Mouse (Mus musculus) E14TG2a.4 (cell line): ENCODE results near the gene Lamtor1.

Source experiments
- H3K27me3 ChIP-seq: 2 replicates; pipeline ENCODE4 v1.6.1; 2014; ENCODE audit warnings: low read length, control low read depth; ENCODE audit not compliant: insufficient read depth
- H3K36me3 ChIP-seq: 2 replicates; pipeline ENCODE4 v1.6.1; 2014; ENCODE audit warnings: low read length, control low read depth; ENCODE audit not compliant: insufficient read depth
- H3K4me1 ChIP-seq: replicated peaks from 2 replicates; pipeline ENCODE4 v1.6.1; 2014; ENCODE audit warnings: low read depth, low read length, control low read depth
- H3K4me3 ChIP-seq: replicated peaks from 2 replicates; pipeline ENCODE4 v1.5.1; 2014; ENCODE audit warnings: mild to moderate bottlenecking, low read length
- H3K9me3 ChIP-seq: 2 replicates; pipeline ENCODE4 v1.6.1; 2014; ENCODE audit warnings: low read length, control low read depth
- CTCF ChIP-seq: conservative IDR thresholded peaks from 2 replicates; pipeline ENCODE4 v1.5.1; 2014; ENCODE audit warnings: low read length
- NANOG ChIP-seq: IDR thresholded peaks from 2 replicates; pipeline ENCODE4 v1.6.1; 2014; ENCODE audit warnings: borderline replicate concordance, low read length, mixed read lengths
- POU5F1 ChIP-seq: IDR thresholded peaks from 2 replicates; pipeline ENCODE4 v1.6.1; 2014; ENCODE audit warnings: low read length, borderline replicate concordance

Gene Lamtor1

DNA sequence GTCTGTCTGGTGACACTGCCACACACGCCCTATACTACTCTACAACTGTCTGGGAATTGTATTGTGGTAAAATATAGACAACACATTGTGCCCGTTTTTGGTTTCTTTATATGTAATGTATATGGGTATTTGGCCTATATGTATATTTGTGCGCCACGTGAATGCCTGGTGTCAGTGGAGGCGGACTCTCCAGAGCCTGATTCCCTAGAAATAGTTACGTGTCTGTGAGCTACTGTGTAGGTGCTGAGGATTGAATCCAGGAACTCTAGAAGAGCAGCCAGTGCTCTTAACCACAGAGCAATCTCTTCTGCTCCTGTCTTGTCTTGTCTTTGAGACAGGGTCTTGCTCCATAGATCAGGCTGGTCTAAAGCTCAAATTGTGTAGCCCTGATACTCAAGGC is 19.4 kb upstream of the Lamtor1 start:
- no peak overlapping the region for H3K4me3 ChIP-seq
- H3K9me3 ChIP-seq: no peaks in the 10 kb centered on the region
- H3K4me1 ChIP-seq: peaks cover 17% of the 10 kb centered on the region
- TF ChIP-seq CTCF: no peak
- no peak for TF ChIP-seq NANOG
- TF ChIP-seq POU5F1: no peak
- 0 out of 2 replicates have a peak, but pooled peaks cover 3% of the 10 kb centered on the region for H3K27me3 ChIP-seq
- no peaks in the 10 kb centered on the region for H3K36me3 ChIP-seq

DNA sequence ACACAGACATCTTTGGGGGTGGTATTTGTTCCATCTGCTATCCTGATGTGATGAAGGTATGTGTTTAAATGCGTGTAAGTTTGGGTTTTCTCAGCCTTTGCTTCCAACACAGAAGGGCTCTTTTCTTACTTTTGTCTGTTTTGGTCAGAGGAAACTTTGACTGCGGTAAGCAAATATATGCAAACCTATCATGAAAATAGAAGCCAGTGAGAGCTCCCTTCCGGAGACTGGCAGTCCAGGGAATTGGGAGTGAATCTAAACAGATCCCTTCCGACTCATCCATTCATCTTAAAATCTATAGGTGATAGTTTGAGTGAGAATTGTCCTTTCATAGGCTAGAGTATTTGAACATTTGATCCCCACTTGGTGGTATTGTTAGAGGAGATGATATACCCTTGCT is 17.2 kb upstream of the Lamtor1 start:
- H3K27me3 ChIP-seq: 0 out of 2 replicates have a peak, but pooled peaks cover 3% of the 10 kb centered on the region
- H3K4me1 ChIP-seq: peaks cover 17% of the 10 kb centered on the region
- no peaks in the 10 kb centered on the region for H3K36me3 ChIP-seq
- H3K4me3 ChIP-seq: no peak overlapping the region
- TF ChIP-seq CTCF (no peak), POU5F1 (no peak), NANOG (no peak)
- H3K9me3 ChIP-seq: no peaks in the 10 kb centered on the region

DNA sequence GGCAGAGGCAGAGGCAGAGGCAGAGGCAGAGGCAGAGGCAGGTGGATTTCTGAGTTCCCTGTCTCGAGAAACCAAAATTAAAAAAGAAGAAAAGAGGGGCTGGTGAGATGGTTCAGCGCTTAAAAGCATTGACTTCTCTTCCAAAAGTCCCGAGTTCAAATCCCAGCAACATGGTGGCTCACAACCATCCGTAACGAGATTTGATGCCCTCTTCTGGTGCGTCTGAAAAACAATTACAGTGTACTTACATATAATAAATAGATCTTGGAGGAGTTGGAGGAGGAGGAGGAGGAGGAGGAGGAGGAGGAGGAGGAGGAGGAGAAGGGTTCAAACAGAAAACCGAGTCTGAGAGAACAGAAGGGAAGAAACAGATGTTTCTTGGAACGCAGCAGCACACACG is 10.0 kb upstream of the Lamtor1 start:
- Histone ChIP-seq H3K27me3 (no peaks in the 10 kb centered on the region), H3K4me1 (peaks cover 55% of the 10 kb centered on the region), H3K4me3 (peak overlapping the region; percentile 85), H3K36me3 (peaks cover 32% of the 10 kb centered on the region), H3K9me3 (no peaks in the 10 kb centered on the region)
- no peak for TF ChIP-seq CTCF
- no peak for TF ChIP-seq NANOG
- no peak for TF ChIP-seq POU5F1

DNA sequence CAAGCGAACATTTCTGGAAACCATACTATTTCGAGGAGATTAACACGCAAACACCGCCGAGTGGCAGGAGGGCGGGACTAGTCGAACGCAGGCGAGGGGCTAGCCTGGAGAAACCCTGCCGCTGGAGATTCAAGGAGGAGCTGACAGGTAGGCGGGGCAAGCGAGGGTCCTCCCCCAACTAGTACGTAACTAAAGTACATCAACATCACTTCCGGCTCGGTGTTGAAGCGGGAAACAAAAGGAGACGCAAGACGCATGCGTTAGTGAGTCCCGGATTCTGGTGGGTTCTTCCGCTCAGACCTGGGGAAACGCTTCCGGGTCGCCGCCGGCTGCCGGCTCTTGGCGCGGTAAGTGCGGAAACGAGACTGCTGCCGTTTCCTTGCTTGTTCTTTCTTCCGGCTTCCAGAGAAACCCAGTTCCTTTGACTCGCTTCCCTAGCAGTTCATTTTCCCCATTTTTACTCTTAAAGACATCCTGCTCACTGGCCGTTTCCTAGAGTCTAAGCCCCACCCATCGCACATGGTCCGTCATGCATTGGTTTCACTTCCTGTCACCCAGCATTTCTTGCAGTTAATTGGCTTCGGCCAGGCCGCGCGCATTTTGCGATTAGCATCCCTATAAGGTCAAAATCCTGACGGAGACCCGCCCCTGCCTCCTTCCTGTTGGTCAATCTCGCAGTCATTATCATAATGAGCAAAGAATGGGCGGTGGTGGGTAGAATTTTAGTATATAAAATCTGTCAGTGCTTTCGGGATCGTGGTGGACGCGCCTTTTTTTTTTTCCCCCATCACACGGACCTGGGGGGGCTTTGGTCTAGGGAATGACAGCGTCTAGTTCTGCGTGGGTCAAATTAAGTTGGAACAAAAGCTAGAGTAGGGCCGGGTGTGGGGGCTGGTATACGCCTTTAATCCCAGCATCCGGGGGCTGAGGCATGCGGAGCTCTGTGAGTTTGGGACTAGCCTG is 9.3 kb upstream of the Lamtor1 start:
- TF ChIP-seq CTCF: no peak
- TF ChIP-seq POU5F1: no peak
- TF ChIP-seq NANOG: no peak

DNA sequence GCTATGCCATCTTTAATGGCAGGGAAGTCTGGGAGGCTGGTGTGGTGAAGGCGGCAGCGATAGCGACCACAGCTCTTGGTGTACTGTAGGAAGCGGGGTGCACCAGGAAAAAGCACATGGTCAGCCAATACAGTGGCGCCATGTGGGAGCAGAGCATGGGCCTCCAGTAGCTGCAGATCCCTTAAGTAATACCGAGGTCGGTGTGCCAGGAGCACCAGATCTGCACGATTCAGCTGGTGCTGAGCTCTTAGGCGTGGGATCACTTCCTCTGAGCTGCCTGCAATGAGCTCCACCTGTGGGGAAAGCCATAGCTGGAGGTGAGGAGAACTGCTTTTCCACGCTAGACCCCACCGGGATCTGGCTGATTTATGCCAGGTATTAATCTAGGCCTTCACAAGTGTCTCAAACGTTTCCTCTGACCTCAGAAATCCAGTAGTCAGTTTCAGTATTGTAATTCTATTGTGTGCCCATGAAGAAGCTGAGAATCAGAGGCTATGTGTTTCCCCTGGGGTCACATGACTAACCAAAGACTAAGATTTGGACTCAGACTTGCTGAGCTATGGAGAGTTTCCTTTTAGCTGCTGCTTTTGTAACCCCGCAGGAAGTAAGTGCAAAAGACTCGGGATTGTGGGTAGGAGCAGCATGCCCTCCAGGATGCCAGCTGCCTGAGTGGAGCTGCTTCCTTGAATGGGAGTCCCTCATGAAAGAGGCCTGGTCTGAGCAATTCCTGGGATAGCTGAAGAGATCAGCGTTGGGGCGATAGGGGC is 5.2 kb upstream of the Lamtor1 start:
- no peak for TF ChIP-seq CTCF
- TF ChIP-seq POU5F1: no peak
- TF ChIP-seq NANOG: no peak

More for the DNA sequence above, 9.3 kb upstream of the Lamtor1 start:
- Histone ChIP-seq H3K9me3 (no peaks in the 10 kb centered on the region), H3K4me3 (peak overlapping the region; percentile 85), H3K27me3 (no peaks in the 10 kb centered on the region), H3K36me3 (peaks cover 39% of the 10 kb centered on the region), H3K4me1 (peaks cover 62% of the 10 kb centered on the region)

DNA sequence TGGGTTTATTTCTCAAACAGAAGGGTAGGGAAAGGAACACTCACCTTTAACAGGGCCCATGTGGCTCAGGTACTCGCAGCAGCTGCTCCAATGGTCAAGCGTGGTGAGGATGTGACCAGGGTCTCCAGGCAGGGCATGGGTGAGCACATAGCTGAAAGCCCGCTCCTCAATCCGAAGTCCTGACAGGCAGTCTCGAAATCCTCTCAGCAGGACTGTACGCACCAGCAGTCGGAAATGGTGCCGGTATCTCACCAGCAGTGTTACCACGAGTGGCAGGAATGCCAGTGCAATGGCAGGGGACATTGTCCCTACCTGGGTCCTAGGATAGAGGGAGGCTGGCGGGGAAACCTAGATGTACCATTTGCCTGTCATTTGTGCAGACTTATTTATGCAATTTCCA is 3.7 kb upstream of the Lamtor1 start:
- H3K36me3 ChIP-seq: peaks cover 58% of the 10 kb centered on the region
- H3K27me3 ChIP-seq: no peaks in the 10 kb centered on the region
- 0 out of 2 replicates have a peak, but pooled peaks cover 5% of the 10 kb centered on the region for H3K9me3 ChIP-seq
- no peak for TF ChIP-seq NANOG
- no peak for TF ChIP-seq CTCF
- TF ChIP-seq POU5F1: no peak
- H3K4me1 ChIP-seq: peaks cover 63% of the 10 kb centered on the region
- no peak overlapping the region for H3K4me3 ChIP-seq

More for the DNA sequence above, 5.2 kb upstream of the Lamtor1 start:
- Histone ChIP-seq H3K36me3 (peaks cover 54% of the 10 kb centered on the region), H3K9me3 (0 out of 2 replicates have a peak, but pooled peaks cover 5% of the 10 kb centered on the region), H3K4me1 (peaks cover 59% of the 10 kb centered on the region), H3K4me3 (peak overlapping the region; percentile 37), H3K27me3 (no peaks in the 10 kb centered on the region)

DNA sequence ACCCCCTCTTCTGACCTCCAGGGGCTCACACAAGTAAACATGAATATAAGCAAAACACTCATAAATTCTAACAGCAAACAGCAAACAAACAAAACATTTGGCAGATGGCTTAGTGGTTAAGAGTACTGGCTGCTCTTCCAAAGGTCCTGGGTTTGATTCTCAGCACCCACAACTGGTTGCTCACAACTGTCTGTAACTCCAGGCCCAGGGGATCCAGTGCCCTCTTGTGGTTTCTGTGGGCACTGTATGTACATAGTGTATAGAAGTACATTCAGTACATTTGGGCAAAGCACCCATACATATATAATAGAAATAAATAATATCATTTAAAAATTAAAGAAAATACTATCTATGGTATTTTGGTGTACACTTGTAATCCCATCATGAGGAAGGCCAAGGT is 2.9 kb upstream of the Lamtor1 start:
- H3K27me3 ChIP-seq: no peaks in the 10 kb centered on the region
- TF ChIP-seq CTCF: peak; percentile 44
- TF ChIP-seq POU5F1: no peak
- peaks cover 63% of the 10 kb centered on the region for H3K4me1 ChIP-seq
- no peak overlapping the region for H3K4me3 ChIP-seq
- 0 out of 2 replicates have a peak, but pooled peaks cover 5% of the 10 kb centered on the region for H3K9me3 ChIP-seq
- H3K36me3 ChIP-seq: peaks cover 60% of the 10 kb centered on the region

DNA sequence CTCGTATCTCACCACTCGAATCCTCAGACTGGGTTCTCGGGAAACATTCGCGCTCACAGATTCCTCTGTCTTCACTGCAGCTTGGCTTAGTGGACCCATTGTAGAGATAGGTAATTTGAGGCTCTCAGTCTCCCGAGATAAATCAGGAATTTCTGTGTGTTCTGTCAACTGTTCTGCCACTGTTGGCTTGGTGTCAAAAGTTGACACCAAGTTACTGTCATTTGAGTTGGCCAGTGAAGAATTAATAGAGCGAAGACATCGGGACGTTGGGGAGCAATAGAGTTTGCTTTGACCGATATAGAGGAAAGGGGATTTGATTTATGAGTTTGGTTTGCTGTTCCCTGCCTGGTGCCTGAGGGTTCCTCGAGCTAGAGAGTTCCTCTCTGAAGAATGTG is 580 bp downstream of the Lamtor1 start, which contains the start of gene Tomt:
Gene Tomt (minus strand): TSS at position 73 of the 395 bp plus-strand sequence.
- Histone ChIP-seq H3K9me3 (0 out of 2 replicates have a peak, but pooled peaks cover 5% of the 10 kb centered on the region), H3K4me3 (peak within 1 kb of the TSS; percentile 92), H3K27me3 (no peaks in the 10 kb centered on the region), H3K4me1 (peaks cover 55% of the 10 kb centered on the region), H3K36me3 (peaks cover 59% of the 10 kb centered on the region)
- TF ChIP-seq CTCF (no peak), POU5F1 (no peak), NANOG (no peak)
